Mouse (Mus musculus): ENCODE measurements around the gene Ktn1. TPM values are rescaled to one million over a fixed set of nuclear protein-coding genes. Genes with fewer than 3 reads are reported as not detected.

Ktn1 gene
- polyA plus RNA-seq, 1 experiment from 2014 or later, result 54.7 TPM

GRCm38 (mm10) chr14:47765192-47765591 lies 116.9 kb downstream of the Ktn1 start:
- H3K4me1 ChIP-seq, result no peaks in the 10 kb centered on the region
- H3K27ac ChIP-seq (replicated peaks), result no peak overlapping the region
- whole genome bisulfite sequencing, result 59% methylated on average over 6 of the region's 6 CpGs
- no peaks in the 10 kb centered on the region for H3K9me3 ChIP-seq (replicated peaks)
- no peak overlapping the region for H3K4me2 ChIP-seq (replicated peaks)
- no peak overlapping the region for H3K9ac ChIP-seq
- no peak overlapping the region for H3K4me3 ChIP-seq (replicated peaks)
- H3K36me3 ChIP-seq, result no peaks in the 10 kb centered on the region
- no peak for ATAC-seq (ENCODE audit: insufficient number of reproducible peaks, low FRiP score, low TSS enrichment, low read depth)
- H3K27me3 ChIP-seq, result no peaks in the 10 kb centered on the region

DNA sequence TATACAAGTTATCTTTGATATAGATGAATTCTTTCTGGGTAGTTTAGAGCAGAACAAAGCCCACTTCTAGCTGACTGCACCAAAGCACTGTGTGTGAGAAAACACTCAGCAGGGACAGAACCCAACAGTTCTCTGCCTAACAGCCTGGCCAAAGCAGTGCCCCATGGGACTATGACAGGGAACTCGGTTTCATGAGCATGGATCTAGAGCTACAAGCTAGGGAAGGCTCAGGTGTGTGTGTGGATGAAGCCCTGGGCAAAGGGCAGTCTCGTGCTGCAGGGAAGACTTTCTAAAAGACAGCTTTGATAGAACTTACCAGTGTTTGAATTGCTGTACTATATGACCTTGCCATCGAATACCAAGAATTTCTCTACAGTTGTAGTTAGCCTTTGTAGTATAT lies 117.5 kb downstream of the Ktn1 start:
- Histone ChIP-seq H3K36me3 (no peaks in the 10 kb centered on the region), H3K4me1 (no peaks in the 10 kb centered on the region), H3K27me3 (no peaks in the 10 kb centered on the region), H3K9ac (no peak overlapping the region), H3K4me3 (replicated peaks) (no peak overlapping the region), H3K4me2 (replicated peaks) (no peak overlapping the region), H3K27ac (replicated peaks) (no peak overlapping the region), H3K9me3 (replicated peaks) (no peaks in the 10 kb centered on the region)
- WGBS, result 73% methylated on average over 3 of the region's 3 CpGs
- no peak for ATAC-seq (ENCODE audit: insufficient number of reproducible peaks, low FRiP score, low TSS enrichment, low read depth)

DNA sequence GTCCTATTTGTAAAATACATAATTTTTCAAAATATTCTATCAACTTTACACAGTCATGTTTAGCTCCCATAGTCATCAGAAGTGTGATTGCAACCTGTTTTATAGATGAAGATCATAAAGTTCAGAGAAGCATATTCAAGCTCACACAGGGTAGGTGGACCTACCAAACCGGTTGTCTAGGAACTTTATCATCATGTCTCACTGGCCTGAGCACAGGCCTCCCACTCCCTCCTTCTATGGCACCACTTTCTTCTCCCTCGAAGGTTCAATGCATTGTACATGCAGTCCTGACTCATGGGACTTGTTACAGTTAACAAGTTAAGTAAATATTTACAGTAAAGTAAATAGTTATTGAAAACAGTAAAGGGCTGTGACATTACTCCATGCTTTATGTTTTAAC lies 118.1 kb downstream of the Ktn1 start:
- H3K9ac ChIP-seq, result no peak overlapping the region
- H3K36me3 ChIP-seq, result no peaks in the 10 kb centered on the region
- ATAC-seq (ENCODE audit: insufficient number of reproducible peaks, low FRiP score, low TSS enrichment, low read depth), result no peak
- no peaks in the 10 kb centered on the region for H3K4me1 ChIP-seq
- WGBS, result 68% methylated on average over 2 of the region's 2 CpGs
- no peak overlapping the region for H3K4me3 ChIP-seq (replicated peaks)
- H3K4me2 ChIP-seq (replicated peaks), result no peak overlapping the region
- H3K27ac ChIP-seq (replicated peaks), result no peak overlapping the region
- H3K27me3 ChIP-seq, result no peaks in the 10 kb centered on the region
- H3K9me3 ChIP-seq (replicated peaks), result no peaks in the 10 kb centered on the region

- Histone ChIP-seq H3K27ac (replicated peaks) (no peak overlapping the region), H3K4me2 (replicated peaks) (no peak overlapping the region), H3K27me3 (no peaks in the 10 kb centered on the region), H3K9ac (no peak overlapping the region), H3K36me3 (no peaks in the 10 kb centered on the region), H3K9me3 (replicated peaks) (no peaks in the 10 kb centered on the region), H3K4me3 (replicated peaks) (no peak overlapping the region), H3K4me1 (no peaks in the 10 kb centered on the region)
- 77% methylated on average over 4 of the region's 4 CpGs for WGBS
- no peak for ATAC-seq (ENCODE audit: insufficient number of reproducible peaks, low FRiP score, low TSS enrichment, low read depth)
Observed at GRCm38 (mm10) chr14:47771496-47771895, 123.2 kb downstream of the Ktn1 start.

GRCm38 (mm10) chr14:47775543-47775942 lies 127.3 kb downstream of the Ktn1 start:
- Histone ChIP-seq H3K9ac (no peak overlapping the region), H3K9me3 (replicated peaks) (no peaks in the 10 kb centered on the region), H3K36me3 (no peaks in the 10 kb centered on the region), H3K27ac (replicated peaks) (no peak overlapping the region), H3K4me2 (replicated peaks) (no peak overlapping the region), H3K4me3 (replicated peaks) (no peak overlapping the region), H3K4me1 (no peaks in the 10 kb centered on the region), H3K27me3 (no peaks in the 10 kb centered on the region)
- WGBS, result 93% methylated on average over 3 of the region's 3 CpGs
- no peak for ATAC-seq (ENCODE audit: insufficient number of reproducible peaks, low FRiP score, low TSS enrichment, low read depth)

GRCm38 (mm10) chr14:47776260-47777035 lies 128.2 kb downstream of the Ktn1 start:
- 71% methylated on average over 6 of the region's 6 CpGs for WGBS
- no peak overlapping the region for H3K9ac ChIP-seq
- H3K4me2 ChIP-seq (replicated peaks), result no peak overlapping the region
- H3K4me1 ChIP-seq, result no peaks in the 10 kb centered on the region
- H3K27me3 ChIP-seq, result no peaks in the 10 kb centered on the region
- no peaks in the 10 kb centered on the region for H3K9me3 ChIP-seq (replicated peaks)
- H3K27ac ChIP-seq (replicated peaks), result no peak overlapping the region
- no peaks in the 10 kb centered on the region for H3K36me3 ChIP-seq
- no peak overlapping the region for H3K4me3 ChIP-seq (replicated peaks)
- no peak for ATAC-seq (ENCODE audit: insufficient number of reproducible peaks, low FRiP score, low TSS enrichment, low read depth)

GRCm38 (mm10) chr14:47786112-47786511 lies 137.9 kb downstream of the Ktn1 start:
- Histone ChIP-seq H3K9ac (no peak overlapping the region), H3K36me3 (no peaks in the 10 kb centered on the region), H3K9me3 (replicated peaks) (no peaks in the 10 kb centered on the region), H3K4me1 (no peaks in the 10 kb centered on the region), H3K27me3 (no peaks in the 10 kb centered on the region), H3K4me2 (replicated peaks) (no peak overlapping the region), H3K4me3 (replicated peaks) (no peak overlapping the region), H3K27ac (replicated peaks) (no peak overlapping the region)
- no peak for ATAC-seq (ENCODE audit: insufficient number of reproducible peaks, low FRiP score, low TSS enrichment, low read depth)
- WGBS, result 17% methylated on average over 4 of the region's 4 CpGs

Other genes with a start within 250 kb of the Ktn1 start
- 37.5 and 38.4 TPM in 2 replicates for gene Dlgap5, start 230.0 kb upstream of the Ktn1 start, polyA plus RNA-seq (2015; fragmentation: Nextera tagmentation; extraction: Ambion mirVana)
- 23.0 and 26.3 TPM in 2 replicates for gene Fbxo34, start 198.0 kb upstream of the Ktn1 start, polyA plus RNA-seq (2015; fragmentation: Nextera tagmentation; extraction: Ambion mirVana)
- 17.0 and 17.2 TPM in 2 replicates for gene Atg14, start 77.8 kb upstream of the Ktn1 start, polyA plus RNA-seq (2015; fragmentation: Nextera tagmentation; extraction: Ambion mirVana)